Mouse (Mus musculus) left cerebral cortex, postnatal 10 days (tissue): ENCODE data around the gene Mertk. TPM values are rescaled to one million over a fixed set of nuclear protein-coding genes. Genes with fewer than 3 reads are reported as not detected.

Experiments used
- DNase-seq, 2 experiments: peaks; one replicate each; pipeline ENCODE4 v3.0.0; 2021 to 2022; ENCODE audit warnings: low spot score in 2 of 2, mixed read lengths in 1 of 2; ENCODE audit errors: extremely low spot score in 1 of 2
- intact Hi-C: fragments of 180-260 bp; cut with DNase I; formaldehyde crosslinking; loops from one replicate; pipeline ENCODE4 v1.15.1; 2025
- total RNA-seq, 2 experiments: library from RNA; stranded (reverse); gene quantifications; 2 replicates each; pipeline ENCODE4 v1.2.3; 2021

Mertk gene
- total RNA-seq, 2 experiments from 2014 or later, result 10.4 to 23.6 TPM

GRCm38 (mm10) chr2:128751030-128751429, 52.3 kb downstream of the Mertk start:
- intact Hi-C loops, result no loop called here
- no peak for DNase-seq

DNA sequence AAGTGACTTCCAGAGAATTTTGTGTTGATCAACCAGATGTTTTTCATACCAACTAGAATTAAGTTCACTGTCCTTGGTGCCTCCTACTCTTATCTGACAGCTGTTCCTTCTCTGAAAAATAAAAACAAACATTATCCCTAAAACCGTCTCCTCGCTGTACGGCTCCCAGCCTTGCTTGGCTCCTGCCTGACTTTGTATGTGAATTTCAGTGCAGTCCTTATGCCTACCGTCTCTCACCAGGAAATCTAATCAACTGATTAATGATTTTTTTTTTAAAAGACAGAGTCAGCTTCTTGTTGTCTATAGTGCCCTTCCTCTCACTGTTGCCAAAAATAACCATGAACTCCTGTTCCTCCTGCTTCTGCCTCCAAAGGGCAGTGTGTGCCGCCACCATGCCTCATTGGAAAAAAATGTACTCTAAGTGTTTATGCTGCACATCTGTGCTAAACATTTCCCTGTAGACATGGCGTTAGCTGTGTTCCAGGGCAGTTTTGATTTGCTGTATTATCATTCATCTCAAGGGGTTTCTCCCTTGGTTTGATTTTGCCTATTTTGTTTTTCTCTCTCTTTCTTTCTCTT, 54.6 kb downstream of the Mertk start:
- no peak for DNase-seq
- intact Hi-C loops, result no loop called here

GRCm38 (mm10) chr2:128755149-128755691, 56.5 kb downstream of the Mertk start:
- intact Hi-C loops, result no loop called here
- DNase-seq, result no peak

GRCm38 (mm10) chr2:128758724-128759340, 60.1 kb downstream of the Mertk start:
- DNase-seq, result peak in 1 of 2 experiments; percentile 43
- intact Hi-C loops, result no loop called here

GRCm38 (mm10) chr2:128762008-128762407, 63.3 kb downstream of the Mertk start:
- DNase-seq, result no peak
- intact Hi-C loops, result no loop called here

GRCm38 (mm10) chr2:128765787-128766186, 67.0 kb downstream of the Mertk start:
- DNase-seq, result no peak
- intact Hi-C loops, result no loop called here

- no peak for DNase-seq
- intact Hi-C loops, result no loop called here
Observed at GRCm38 (mm10) chr2:128768545-128769247, 69.9 kb downstream of the Mertk start.

GRCm38 (mm10) chr2:128770557-128770956, 71.8 kb downstream of the Mertk start:
- DNase-seq, result no peak
- intact Hi-C loops, result no loop called here

DNA sequence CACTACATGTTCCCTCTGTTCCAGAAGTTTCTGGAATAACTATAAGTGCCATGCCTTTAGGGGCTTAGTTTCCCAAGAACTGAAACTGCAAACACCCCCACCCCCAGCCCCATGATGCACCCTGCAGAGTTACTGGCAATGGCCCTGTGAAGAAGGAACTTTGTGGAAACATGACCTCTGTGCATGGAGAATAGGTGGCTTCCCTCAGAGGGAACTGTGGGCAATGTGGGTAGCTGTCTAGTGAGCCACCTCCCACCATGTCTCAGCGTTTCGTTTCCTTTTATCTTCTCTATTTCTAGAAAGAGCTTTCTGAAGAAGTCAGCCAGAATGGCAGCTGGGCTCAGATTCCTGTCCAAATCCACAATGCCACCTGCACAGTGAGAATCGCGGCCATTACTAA, 72.3 kb downstream of the Mertk start:
- DNase-seq, result no peak
- intact Hi-C loops, result no loop called here

GRCm38 (mm10) chr2:128771750-128772338, 73.1 kb downstream of the Mertk start:
- intact Hi-C loops, result no loop called here
- DNase-seq, result no peak

DNA sequence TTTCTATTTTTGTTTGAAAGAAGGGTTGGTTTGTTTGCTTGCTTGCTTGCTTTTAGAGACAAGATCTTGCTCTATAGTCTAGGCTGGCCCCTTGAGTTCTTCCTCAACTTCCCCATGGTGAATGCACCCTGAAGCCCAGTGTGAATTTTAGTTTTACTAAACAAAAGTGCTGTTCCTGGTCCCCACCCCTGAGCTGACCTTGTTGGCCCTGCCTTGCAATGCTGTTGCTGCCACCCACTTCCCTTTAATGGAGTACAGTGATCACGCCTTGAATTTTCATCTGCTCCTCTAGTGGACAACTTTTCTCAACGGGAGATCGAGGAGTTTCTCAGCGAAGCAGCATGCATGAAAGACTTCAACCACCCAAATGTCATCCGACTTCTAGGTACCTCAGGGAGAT, 83.5 kb downstream of the Mertk start:
- intact Hi-C loops, result no loop called here

DNA sequence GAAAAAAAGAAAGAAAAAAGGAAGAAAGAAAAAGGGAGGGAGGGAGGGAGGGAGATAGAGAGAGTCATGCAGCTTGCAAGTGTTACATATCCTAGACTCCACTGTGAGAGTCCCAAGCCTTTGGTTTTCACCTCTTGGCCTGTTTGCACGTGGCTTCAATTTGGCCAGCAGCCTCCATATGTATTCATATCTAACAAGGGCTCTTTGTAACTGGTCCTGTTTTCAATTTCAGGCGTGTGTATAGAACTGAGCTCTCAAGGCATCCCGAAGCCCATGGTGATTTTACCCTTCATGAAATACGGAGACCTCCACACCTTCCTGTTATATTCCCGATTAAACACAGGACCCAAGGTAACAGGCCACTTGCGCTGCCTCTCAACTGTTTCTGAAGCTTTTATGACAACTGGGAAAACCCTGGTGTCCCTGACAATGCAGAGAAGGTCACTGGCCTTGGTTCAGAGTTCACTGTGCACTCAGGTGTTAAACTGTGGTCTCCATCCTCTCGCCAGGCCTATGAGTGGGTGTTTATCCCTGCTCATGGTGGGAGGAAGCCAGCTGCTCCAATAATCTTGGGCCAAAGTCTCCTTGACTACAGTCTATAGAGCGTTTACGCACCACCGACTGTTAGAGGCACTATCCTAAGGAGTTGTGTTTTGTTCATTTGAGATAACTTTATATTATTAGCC, 85.0 kb downstream of the Mertk start:
- intact Hi-C loops, result no loop called here

More for the DNA sequence above, 83.5 kb downstream of the Mertk start:
- no peak for DNase-seq

GRCm38 (mm10) chr2:128784814-128785213, 86.1 kb downstream of the Mertk start:
- no peak for DNase-seq
- intact Hi-C loops, result no loop called here

More for the DNA sequence above, 85.0 kb downstream of the Mertk start:
- DNase-seq, result no peak

DNA sequence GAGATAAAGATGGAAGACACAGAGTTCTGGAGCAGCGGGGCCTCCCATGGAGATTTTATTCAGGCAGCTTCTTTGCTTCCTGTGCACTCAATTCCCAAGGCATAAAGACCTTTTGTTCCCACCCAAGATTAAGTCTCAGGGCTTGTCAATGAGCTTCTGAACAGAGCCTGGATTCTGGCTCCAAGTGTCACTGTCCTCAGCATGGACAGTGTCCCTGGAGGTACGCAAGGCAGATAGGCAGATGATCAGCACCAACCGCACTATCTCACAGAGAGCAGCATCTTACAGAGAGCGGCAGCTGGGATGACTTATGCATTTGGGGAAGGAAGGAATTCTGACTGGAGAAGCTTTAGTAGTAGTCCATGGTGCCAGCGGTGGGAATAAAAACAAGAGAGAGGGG, 87.6 kb downstream of the Mertk start:
- intact Hi-C loops, result no loop called here

DNA sequence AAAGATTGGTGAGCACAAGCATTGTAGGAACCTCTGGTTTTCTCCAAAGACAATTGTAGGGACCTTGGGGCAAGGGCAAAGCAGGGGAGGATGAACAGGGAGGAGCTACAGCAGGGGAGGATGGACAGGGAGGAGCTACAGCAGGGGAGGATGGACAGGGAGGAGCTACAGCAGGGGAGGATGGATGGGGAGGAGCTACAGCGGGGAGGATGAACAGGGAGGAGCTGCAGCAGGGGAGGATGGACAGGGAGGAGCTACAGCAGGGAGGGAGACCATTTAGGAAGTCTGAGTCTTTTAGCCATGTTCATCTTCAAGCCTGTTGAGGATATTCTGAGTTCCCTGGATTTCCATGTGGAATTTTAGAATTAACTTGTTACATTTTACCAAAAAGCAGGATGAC, 88.0 kb downstream of the Mertk start:
- DNase-seq, result no peak
- intact Hi-C loops, result no loop called here

More for the DNA sequence above, 87.6 kb downstream of the Mertk start:
- no peak for DNase-seq

- DNase-seq, result no peak
- intact Hi-C loops, result no loop called here
Observed at GRCm38 (mm10) chr2:128787805-128788204, 89.0 kb downstream of the Mertk start.

DNA sequence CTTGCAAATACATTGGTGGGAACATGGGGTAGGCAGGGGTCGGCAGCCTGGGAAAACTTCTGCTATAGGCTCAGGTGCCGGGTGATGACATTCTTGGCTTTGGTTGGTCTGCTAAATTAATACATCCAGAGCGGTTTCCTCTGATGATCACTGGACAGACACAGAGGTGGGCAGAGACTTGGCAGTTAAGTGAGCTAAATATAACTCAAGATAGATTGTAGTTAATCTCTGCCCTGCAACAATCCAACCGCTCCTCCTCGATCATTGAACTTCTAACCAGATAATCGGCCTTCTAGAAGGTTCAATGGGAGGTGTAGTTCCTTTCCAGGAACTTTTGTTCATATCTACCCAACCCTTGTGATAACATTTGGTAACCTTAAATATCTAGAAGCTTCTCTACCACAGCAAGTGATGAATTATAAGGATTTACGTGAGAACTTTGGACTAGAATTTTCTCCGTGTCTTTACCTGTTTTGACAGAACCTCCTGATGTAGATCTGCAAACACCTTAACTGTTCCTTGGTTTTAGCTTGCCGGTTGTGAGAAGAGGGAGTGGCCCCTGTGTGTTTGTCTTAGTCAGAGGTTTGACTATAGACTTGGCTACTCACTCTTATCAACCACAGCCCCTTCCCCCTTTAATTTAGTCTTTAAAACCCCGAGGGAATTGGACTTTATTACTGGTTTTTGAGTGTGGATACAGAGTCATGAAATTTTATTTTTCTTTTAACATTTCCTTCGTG, 92.3 kb downstream of the Mertk start:
- no peak for DNase-seq
- intact Hi-C loops, result no loop called here

DNA sequence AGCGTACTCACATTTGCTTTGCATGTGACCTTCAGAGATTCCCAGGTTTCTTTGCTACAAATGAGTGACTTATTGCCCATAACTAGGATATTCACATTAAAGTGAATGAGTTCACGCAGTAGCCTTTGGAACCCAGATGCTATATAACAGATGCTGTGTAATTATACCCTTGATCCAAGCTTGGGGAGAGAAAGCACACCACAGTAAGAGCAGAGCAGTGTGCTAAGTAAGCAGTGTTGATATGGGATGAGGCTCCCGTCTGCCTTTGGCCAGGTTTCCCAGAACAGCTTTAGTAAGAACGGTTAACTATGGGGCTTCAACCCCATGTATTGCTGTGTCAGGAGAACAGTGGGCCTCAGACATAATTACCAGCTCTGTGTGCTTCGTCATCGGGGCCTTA, 95.2 kb downstream of the Mertk start:
- DNase-seq, result no peak

More for the DNA sequence above, 95.2 kb downstream of the Mertk start:
- intact Hi-C loops, result no loop called here
